Mouse (Mus musculus): ENCODE results near the gene Psma1.

The Psma1 gene

DNA sequence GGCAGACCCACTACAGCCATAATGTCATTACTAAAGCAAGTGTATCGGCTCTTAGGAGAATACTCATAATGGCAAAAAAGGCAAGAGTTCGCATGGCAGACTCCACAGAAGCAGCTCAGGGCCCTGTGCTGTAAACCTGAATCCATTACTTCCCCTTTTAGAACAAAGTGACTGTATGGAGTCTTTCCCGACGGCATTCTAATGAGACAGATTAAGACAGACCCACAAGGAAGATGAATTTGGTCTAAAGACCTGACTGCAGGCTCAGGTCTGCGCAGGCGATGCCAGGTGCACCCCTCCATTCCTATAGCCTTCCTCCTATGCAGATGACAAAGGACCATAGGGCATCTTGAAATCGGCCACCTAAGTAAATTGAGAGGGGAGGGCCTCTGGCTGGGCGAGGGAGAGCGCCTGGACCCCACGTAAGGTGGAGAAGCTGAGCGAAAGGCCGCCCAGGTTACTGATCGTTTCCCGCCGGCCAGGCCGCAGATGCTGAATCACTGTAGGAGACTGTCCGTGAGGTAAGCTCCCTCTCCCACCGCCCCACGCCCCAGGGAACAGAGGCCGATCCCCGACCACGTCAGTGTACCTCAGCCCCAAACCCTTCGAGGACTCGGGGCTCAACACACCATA, 430 bp downstream of the Psma1 start:
- no peak for DNase-seq (ENCODE audit: low spot score)

DNA sequence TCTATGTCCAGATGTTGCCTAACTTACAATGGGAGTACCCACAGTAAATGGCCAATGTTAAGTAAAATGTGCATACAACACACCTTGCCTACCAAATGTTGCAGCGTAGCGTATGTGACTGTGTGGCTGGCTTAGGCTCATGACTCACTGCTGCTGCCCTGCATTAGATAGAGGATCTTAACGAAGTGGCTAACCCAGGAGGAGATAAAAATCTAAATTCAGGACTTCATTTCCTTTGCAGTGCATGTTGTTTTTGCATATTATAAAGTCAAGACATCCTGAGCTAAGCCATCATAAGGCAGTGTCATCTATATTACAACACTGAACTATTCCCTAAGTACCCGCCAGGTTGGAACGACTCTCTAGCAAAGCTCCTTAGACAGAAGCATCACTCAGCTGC, 7.5 kb downstream of the Psma1 start:
- DNase-seq (ENCODE audit: low spot score): no peak

DNA sequence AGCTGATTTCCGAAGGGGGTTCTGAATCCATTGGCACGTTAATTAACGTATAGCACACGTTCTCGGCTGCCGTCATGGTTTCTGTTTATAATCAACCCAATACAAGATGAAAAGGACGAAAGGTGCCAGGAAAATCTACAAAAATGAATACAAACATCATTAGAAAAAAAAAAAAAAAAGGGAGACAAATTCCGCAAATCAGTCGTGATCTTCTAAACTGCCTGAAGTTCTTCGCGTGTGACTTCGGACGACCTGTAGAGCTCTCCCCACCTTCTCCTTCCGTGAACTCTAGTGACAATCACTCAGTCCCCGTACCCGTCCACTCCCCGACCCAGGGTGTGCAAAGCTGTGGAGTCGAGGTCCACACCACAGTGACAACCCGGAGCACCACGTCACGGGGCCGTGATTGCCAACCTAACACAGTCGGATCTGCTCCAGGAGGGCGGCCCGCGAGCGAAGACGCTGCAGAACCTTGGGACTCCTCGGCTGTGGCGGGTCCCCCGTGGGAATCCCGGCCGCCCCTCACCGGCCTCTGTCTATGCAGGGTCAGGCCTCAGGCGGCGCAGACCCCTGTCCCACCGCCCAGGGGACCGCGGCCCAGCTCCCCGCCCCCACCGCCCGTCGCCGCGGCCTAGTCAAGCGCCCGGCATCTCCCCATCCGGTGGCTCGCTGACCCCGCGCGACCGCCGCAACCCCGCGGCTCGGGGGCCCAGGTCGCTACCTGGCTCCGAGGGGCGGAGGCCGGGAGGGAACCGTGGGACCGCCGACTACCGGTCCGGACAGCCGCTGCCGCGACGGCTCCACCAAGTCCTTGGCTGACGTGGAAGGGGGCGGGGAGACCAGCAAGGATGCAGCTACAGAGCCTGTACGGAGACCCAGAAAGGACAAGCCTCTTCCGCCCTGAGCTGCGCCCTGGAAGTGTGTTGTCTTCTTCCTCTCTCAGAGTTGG, 21.8 kb downstream of the Psma1 start, which contains the start of gene Copb1:
Copb1 (minus strand) TSS at position 827 of the 949 bp plus-strand sequence.
- DNase-seq (ENCODE audit: low spot score): peak; percentile 90

DNA sequence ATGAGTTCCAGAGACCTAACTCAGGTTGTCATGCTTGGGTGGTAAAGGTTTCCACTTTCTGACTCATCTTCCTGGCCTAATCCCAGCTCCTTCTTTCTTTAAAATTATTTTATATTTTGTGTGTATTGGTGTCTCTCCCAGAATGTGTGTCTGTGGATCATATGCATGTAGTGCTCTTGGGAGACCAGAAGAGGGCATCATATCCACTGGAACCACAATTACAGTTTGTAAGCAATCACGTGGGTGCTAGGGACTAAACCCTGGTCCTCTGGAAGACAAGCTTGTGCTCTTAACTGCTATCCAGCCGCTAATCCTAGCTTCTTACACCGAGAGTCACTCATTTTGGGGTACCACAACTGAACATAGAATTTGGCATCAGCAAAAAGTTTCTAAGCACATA, 24.2 kb downstream of the Psma1 start:
- DNase-seq (ENCODE audit: low spot score): no peak

DNA sequence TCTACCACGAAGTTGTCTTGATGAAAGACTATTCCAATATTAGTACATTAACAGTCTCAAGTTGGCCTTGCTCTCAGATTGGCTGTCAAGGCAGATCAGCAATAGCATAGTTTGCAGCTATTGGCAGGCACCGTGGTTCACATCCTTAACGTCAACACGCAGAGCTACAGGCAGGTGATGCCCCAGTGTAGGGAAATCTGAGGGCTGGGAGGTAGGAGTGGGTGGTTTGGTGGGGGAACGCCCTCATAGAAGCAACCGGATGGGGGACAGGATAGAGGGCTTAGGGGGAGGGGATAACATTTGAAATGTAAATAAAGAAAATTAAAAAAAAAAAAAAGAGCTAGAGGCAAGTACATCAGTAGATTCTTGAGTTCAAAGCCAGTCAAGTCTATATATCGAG, 41.9 kb downstream of the Psma1 start:
- no peak for DNase-seq (ENCODE audit: low spot score)

DNA sequence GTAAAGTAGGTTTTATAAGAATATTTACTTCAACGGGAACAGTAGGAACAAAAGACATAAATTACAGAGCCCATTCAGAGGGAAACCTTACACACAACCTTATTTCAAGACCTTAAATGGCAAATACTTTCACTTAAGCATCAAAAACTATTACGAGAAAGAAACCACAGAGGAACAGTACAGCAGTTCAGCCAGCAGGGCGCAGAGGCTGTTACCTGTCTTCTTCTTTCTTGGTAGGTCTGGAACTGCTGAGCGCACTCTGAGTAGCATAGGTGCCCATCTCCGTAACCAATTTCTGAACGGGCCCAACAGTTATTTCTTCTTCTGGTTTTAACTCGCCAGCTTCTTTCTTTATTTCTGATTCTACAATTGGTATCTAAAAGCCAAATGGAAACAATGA, 42.9 kb downstream of the Psma1 start:
- no peak for DNase-seq (ENCODE audit: low spot score)

DNA sequence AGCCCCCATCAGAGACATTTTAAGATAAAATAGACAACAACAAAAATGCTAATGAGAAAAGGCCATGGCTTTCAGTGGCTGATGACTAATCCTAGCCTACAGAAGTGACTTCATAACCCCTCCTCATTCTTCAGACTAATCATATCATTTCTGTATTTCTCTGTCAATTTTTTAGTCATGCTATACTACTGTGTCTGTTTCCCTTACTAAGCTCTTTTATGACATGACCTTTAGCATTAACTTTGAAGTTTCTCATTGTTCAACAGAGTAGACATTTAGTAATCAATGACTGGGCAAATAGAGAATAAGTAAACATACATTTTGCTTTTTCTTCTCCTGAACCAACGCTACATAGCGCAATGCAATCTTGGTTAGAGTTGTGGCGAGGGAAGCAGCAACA, 44.1 kb downstream of the Psma1 start:
- no peak for DNase-seq (ENCODE audit: low spot score)

DNA sequence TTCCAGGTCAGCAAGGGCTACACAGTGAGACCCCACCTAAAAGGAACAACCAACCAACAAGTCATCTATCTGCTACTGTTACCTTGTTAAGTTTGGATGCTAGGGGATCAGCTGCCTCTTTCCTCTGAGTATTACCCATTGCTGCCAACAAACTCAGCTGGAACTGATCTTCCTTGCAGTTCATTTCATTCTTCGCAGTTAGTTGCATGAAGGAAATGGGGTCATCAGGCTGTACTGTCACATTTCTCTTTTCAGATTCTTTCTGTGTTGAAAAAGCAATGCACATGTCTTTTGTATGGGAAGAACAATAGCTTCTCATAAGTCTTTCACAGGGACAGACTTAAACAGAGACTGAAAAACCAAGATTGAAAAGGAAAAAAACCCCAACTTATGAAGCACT, 49.4 kb downstream of the Psma1 start:
- DNase-seq (ENCODE audit: low spot score): no peak

DNA sequence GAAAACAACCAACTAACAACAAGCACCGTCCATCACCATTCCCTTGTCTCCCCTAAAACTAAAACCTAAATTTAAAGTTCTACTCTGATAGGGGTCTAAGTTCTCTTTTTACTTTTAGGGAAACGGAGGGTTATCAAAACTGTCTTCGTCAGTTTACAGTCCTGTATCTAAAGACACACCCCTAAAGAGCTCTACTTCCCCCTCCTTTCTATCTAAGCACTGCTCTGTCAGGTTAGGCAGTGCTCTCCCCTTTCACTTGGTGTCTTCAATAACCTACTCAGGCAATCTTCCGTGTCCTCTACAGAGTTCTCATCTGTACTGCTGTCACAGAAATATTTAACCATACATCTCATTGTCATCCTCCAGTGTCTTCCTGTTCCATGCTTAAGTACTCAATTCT, 55.5 kb downstream of the Psma1 start:
- DNase-seq (ENCODE audit: low spot score): no peak

DNA sequence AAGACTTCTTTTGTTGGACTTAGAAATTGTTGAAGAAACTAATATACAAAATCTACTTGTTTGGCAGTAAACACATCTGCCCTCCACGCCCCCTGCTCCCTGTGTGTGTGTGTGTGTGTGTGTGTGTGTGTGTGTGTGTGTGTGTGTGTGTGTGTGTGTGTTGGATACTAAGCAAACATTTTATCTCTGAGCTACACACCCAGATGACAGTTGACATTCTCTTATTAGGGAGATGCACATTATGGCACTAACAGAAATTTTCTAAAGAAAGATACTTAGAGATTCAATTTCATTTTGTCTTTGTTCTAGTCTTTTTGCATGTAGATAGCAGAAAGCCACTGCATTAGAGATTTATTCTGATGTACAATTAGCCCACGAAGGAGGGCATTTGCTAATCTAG, 59.0 kb downstream of the Psma1 start:
- DNase-seq (ENCODE audit: low spot score): no peak
